Mouse (Mus musculus) spleen, postnatal 14 days (tissue): ENCODE measurements around the gene D630003M21Rik.
A peak's percentile ranks its signal among the peaks of the same experiment; 100 is the strongest.

Experiments
- DNase-seq, 2 experiments: peaks; one replicate each; pipeline ENCODE4 v3.0.0; 2021 to 2022; ENCODE audit warnings: low spot score in 2 of 2

Gene D630003M21Rik

DNA sequence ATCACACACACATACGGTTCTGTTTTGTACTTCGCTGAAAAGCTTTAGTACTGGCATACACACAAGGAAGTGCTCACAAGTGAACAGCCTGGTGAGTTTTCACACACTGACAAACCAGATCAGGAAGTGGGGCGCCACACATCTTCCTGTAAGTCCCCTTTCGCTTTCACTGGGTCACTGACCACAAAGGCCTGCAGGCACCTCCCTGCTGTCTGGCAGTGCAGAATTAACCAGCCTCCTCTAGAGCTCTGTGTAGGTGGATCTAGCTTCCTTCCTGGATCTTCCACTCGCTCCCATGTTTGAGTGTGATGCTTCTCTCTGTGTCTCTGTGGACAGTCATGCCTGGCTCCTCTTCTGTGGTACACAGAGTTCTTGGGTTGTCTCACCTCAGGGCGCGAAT lies 62.4 kb downstream of the D630003M21Rik start:
- DNase-seq, result peak; percentile 41 to 59

DNA sequence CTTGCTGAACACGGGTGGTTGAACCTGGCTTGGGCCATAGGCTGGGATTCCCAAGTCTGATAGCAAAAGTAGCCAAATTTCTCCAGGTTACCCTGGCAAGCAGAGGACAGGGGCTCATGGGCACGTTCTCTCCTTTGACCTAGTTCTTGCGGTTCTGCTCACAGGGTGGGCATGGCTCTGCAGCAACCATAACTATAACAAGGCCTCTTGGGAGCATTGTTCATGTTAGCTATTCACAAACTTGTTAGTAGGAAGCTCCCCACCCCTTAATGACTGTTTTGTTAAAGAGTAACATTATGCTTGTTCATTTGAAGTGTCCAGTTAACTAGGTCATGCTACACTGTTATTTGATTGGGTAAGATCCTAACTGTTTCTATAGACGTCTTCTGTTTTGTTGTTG lies 63.2 kb downstream of the D630003M21Rik start:
- DNase-seq, result no peak

DNA sequence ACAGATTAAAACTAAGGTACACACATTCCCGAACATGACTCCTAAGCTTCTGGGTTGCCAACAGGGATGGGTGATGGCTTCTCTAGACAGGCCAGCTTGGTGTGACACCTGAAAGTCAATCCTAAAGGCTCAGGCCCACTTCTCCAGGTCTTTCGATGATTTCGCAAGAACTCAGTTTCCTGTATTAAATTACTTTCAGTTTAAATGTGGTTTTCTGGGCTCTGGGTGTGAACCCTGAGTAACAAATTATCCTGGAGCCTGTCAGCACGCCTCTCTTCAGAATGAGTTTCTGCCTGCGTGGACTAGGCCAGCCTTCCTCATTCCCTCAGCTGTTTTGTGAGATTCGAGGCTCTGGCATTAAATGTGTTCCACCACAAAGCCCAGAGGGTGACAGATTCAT lies 66.0 kb downstream of the D630003M21Rik start:
- no peak for DNase-seq

DNA sequence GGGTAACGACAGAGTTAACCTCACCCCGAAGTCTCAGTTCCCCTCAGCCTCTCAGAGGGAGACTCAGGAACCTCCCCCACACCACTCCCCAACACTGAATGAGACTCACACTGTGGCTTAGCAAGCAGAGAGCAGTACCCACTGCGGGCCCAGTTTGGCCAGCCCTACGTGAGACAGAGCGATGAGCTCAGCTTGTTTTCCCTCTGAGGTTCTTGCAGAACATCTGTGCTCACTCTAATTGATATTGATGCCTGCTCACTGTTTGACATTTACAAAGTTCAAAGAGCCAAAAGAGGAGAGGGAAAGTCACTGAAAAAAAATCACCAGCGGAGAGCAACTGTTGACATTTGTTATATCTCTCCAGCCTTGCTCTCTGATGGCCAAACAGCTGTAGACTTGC lies 67.3 kb downstream of the D630003M21Rik start:
- DNase-seq, result no peak

DNA sequence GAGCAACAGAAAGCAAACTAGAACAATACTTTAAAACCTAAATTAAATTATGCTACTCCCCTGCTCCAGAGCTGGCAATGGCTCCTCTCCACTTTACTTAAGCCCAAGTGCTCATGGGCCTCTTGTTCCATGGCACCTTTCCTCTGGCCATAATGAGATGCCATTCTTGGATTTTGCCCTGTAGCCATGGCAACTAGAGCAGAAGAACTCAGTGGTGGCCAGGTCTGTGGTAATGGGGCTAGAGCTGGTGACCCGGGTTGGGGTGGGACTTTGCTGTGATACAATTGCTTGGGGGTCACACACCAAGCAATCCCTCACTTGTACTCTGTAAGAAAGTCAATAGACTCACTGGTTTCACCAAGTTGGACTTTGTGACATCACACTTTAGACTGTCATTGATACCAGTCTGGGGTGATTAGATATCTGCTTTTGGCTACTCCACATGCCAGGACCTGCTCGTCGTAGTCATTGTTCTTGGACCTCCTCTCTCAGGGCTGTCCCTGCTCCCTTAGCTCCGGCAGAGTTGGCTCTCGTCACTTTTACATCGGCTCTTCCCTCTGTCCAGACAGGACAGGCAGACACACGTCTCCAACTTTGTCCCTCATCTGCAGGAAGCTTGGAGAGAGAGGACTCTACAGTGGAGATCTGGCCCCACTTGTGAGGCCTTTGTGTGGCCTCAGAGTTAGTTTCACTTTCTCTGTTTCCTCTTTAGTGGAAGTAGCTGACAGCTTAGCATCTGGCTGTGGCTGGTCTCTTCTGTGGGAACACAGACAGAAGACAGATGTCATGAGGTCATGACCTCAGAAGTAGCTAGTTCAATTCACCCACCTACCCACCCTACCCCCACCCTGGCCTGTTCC lies 69.4 kb downstream of the D630003M21Rik start:
- DNase-seq, result no peak

DNA sequence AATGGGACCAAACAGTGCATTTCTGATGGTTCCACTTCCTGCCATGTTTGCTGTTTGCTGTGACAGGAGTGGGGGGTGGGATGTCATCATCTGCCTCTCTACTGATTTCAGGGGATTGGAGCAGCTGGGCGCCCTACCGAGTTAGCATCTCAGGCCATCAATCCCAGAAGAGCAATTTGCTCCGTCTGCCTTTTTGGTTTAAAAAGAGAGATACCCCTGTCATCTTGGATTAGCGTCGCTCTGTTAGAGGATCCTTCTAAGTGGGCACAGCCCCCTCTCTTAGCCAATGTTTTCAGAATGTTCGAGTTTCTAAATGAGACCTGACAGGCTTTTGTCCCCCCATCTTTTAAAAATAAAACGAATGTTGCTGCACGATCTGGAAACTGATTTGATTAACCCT lies 71.4 kb downstream of the D630003M21Rik start:
- DNase-seq, result no peak

DNA sequence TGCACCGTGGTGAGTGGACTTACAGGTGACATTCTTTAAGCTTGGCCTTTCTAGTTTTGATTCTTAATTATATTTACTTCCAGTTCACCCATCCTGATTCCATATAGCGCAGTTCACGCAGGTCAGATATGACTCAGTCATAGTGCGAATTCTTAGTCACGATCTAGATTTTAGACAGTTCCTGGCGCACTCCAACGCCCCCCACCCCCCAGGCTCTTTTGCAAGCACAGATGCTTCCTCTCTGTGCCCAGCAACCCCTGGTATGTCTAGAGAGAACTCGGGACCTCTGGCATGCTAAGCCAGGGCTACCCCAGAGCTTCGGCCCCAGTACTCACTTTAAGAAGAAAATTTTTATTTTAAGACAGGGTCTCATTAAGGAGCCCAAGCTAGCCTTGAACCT lies 72.5 kb downstream of the D630003M21Rik start:
- DNase-seq, result no peak

DNA sequence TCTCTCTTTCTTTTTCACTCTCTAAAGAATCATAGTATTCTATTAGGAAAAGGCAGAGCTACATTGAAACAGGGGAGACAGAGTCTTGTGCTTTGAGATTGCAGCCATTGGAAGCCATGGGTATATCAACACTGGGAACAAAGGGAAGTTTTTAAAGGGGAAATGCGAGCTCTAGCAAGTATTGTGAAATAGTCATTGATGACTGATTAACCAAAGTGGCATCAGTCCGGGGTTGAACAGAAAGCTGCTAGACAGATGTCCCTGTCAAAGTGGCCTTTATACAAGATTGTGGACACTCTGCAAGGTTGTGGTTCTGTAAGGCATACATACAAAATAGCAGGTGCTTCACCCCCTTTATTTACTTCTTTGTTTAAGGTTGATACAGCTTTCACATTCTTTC lies 73.4 kb downstream of the D630003M21Rik start:
- DNase-seq, result no peak

DNA sequence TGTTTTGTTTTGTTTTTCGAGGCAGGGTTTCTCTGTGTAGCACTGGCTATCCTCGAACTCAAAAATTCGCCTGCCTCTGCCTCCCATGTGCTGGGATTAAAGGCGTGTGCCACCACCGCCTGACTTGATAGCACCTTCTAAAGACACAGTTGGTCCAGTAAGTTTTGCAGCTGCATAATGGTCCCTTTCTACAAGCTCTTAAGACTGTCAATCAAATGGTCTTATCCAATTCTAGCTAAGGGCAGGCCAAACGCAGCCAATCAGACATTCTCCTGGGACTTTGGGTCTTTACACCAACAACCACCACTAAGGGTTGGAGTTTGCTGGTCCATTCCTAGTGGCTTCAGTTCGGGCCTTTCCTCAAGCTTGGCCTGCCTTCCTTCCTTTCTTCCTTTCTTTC lies 73.9 kb downstream of the D630003M21Rik start:
- DNase-seq, result no peak

DNA sequence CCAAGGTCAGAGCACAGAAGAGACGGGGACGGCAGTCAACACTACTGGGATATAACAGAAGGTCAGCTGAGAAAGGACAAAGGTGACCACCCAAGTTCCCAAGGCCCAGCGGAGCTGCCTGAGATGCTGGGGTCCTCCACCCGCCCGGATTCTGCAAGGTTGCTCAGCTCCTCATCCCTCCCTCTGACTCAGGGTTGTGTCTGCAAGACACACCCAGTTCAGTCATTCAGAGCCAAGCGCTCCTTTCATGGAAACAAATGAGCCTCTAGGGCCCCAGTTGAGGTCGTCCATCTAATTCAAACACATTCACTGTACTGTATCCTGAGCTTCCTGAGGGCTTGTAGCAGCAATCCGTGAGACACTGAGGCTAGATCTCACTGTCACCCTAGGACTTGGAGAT lies 74.4 kb downstream of the D630003M21Rik start:
- no peak for DNase-seq

DNA sequence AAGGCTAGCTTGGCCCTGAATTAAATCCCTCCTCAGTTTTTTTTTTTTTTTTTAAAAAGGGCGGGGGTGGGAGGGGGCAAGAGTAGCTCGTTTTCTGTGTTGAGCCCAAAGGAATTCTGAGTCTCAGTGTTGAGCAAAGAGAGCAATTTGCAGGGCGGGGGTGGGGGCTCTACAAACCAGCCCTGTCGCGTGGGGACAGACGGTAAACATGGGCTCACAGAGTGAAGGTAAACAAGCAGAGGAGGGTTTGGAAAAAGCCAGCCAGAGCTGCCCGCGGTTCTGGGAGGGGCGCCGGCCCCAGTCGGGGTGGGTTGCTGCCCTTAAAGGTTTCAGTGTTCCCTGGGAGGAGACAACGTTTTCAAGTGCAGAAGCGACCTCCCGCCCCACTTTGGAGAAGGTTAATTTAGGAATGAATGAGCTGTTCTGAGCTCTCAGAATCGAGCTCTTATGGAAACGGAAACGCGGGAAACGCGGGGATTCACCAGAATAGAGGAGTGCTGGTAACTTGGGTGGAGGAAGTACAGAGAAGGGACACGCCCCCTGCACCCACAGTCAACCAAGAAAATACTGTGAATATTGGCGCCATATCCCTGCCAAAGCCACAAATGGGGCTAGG lies 75.2 kb downstream of the D630003M21Rik start:
- DNase-seq, result no peak

DNA sequence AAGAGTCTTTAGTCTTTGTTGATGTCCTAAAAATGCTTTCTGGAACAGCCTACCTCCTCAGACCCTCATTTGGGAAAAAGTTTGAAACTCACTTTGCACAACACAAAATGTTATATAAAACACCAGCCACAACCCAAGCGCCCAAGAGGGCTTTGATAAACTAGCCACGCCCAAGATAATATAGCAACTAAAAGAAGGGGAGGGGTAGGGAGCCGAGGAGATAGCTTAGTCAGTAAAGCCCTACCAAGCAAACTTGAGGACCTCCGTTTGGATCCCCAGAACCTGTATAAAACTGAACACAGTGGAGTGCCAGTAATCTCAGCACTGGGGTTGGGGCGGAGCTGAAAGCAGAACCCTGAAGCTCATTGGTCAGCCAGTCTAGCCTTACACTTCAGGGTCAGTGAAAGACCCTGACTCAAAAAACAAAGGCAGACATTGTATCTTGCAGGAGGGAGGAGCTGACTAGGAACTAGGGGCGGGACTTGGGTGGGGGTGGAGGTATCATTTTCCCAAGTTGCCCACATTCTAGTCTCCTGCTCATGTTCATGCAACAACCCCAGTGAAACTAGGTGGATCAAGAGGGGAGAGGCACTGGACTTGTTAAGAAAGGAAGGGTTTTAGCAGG lies 76.2 kb downstream of the D630003M21Rik start:
- no peak for DNase-seq

DNA sequence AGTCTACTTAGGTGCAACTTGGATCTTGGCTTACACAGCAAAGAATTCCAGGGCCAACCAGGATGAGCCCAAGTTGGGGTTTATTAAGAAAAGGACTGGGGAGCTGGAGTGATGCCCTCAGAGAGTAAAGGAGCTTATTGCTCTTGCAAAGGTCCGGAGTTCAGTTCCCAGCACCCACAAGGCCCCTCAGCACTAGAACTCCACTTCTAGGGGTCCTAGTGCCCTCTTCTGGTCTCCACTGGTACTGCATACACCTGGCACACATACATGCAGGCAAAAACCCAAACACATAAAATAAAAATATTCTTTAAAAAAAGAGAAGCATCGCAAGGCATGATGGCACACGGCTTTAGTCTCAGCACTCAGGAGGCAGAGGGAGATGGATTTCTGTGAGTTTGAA lies 77.9 kb downstream of the D630003M21Rik start:
- no peak for DNase-seq

DNA sequence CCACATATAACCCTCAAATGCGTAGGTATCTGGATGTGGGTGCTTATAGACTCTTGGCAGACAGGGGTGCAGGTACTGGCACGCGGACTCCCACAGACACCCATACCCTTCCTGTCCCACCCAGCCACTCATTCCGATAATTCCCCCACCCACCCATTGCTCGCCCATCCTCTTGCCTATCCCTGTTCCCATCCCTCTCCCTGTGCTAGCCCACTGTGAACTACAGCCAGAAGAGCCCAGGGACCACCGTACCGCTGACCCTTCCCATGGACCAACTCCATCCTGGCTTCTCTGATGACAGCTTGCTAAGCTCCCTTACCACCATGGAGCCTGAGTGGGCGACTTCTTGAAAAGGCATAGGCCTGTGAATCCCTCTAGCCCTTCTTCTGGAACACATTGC lies 82.1 kb downstream of the D630003M21Rik start:
- no peak for DNase-seq

DNA sequence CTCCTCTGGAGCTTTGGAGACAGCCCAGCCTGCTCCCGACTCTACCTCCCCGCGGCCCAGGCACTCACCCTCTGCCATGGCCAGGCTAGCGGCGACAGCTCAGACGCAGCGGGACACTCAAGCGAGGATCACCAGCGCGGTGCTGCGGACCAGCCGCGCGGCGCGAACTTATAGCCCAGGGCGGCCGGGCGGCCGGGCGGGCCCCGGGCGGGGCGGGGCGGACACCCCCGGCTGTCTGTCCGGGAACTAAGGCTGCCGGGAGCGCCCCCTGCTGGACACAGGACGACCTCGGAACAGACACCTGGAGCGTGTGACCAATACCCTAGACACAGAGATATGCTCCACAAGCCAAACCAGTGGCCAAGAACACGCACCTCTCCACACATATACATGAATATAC lies 82.8 kb downstream of the D630003M21Rik start, which contains the start of gene Tgm2:
TSS of gene Tgm2 (minus strand) at position 214 of the 400 bp plus-strand sequence.
- peak; percentile 93 to 96 for DNase-seq

DNA sequence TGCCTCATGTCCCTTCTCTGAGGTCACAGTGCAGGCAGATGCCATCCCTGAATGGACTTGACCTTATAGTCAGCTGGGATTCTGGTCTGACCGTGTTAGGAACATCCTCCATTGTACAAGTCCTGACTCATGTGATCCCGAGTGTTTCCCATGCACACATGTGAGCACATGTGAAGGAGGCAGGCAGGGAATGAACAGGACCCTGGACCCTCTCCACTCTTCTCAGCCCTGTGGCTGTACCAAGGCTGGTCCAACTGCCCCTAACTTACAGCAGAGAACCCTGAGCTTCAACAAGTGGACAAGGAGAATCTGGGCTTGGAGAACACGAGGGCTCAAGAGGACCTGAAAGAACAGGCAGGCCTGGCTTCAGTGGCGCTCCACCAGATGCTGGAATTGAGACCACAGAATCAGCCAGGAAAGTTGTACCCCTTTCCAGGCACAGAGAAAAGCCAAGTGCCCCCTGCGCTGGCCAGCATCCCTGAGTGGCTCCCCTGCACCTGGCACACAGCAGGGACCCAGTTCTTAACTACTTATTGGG lies 83.4 kb downstream of the D630003M21Rik start:
- DNase-seq, result no peak

DNA sequence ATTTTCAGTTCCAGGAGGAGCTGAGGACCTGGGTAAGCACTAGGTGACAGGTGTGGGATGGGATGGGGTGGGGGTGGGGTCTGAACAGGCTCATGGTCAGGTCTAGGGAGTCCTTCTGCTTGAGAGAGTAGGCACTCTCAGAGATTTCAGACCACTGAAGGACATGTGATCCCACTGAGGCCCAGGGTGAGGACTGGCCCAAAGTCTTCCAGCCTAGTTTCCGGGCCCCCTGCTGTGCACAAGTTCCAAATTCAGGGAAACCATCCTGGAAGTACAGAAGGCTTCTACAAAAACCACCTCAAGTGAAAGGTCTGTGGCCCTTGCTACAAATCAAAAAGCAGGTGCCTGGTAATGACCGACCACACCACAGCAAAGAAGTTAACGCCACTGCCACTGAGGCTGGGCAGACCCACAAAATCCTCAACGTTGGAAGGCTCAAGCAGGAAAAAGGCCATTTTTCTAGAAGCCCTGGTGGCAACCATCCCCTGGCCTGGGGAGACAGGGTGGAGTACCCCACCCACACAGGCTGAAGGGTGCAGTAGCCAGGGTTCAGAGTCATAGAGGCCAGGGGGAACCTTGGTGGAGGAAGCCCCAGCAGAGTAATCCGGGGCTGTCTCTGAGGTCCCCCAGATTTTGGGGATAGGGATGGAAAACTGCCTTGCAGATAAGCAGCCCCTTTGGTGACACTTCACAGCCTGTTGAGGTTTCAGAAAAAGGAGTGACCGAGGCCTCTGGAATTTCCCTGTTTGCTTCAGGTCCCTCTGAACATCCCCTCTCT lies 84.1 kb downstream of the D630003M21Rik start:
- DNase-seq, result no peak

DNA sequence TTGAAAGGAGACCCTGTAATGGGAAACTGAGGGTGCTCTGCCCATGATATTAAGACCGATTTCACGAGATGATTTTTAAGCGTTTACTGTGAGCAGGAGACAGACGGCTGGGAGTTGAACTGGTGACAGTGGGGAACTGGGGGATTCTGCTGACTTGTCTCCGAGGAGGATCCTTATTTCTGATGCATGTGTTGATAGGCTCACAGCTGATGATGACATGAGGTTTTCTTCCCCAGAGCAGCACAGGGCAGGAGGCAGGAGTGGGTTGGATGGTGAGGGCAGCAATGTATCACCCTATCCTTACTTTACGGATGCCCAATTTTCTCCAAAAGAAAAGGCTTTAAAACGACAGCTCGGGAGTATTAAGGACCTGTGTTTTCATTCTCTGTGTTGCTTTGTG lies 84.8 kb downstream of the D630003M21Rik start:
- DNase-seq, result no peak

DNA sequence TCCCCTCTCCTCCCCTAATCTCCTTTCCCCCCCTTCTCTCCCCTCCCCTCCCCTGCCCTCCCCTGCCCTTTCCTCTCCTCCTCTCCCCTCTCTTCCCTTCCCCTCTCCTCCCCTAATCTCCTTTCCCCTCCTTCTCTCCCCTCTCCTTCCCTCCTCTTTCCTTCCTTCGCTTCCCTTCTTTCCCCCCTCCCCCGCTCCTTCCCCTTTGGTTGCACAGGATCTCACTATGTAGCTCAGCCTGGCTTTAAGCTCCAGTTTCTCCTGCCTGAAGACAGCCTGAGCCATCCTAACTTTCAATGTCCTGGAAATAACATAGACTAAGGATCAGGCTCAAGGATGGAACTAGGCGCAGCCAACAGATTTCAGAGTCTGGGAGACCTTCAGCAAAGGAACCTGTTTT lies 85.2 kb downstream of the D630003M21Rik start:
- DNase-seq, result no peak

DNA sequence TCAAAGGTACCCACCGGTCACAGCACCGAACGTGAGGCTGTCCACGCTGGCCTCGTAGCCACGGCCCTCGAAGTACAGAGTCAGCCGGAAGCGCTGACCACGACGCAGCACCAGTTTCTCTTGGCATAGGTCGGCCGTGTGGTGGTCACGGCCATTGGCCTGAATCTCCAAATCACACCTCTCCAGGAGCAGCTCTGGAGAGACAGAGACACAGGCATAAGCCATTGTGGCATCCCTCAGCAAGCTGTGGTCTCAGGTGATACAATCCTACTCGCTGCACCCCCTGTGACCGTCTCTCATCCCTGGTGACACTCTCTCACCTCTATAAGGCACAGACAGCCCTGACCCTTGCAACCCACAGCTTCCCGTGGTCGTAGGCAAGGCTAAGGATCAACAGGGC lies 86.0 kb downstream of the D630003M21Rik start:
- no peak for DNase-seq

DNA sequence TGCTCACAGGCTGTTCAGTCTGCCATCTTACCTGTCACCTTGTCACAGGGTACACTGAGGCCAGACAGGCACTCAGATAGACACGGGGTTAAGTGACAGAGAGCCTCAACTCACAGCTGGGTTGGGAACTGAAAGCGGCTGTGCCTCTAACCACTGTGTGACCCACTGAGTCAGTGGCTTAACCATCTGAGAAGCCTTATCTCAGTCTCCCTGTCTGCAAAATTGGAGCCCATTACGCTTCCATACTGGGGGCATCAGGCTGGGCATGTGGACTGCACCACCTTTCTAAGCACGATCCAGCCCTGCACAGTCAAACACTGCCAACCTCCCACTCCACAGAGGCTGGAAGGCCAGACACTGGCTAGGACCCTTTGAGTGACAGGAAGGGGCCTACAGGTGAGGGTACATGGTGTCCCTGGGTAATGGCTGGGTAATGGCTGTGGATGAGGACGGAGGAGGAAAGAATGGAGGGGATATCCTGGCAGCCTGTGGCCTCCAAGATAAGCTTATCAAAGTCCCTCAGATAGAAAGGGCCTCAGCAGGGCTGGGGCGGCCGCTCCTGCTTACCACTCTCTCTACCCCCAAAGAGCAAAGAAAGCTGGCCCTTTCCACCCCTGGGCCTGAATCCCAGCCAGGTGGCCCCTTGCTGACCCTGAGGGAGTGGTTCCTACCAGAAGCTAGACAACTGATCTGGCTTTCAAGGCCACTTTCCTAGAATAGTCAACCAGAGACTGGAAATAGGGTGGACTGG lies 87.2 kb downstream of the D630003M21Rik start:
- peak; percentile 33 to 51 for DNase-seq
